Mouse (Mus musculus) cortical plate, adult 2 months (tissue): ENCODE data around the gene Hdac9.

ENCODE experiments used
- CTCF ChIP-seq: fragments of 200-500 bp; IDR thresholded peaks from 2 replicates; pipeline ENCODE4 v1.5.1; 2011; ENCODE audit warnings: mild to moderate bottlenecking, control low read depth, low read length; ENCODE audit not compliant: insufficient read depth; ENCODE audit errors: extremely low read depth
- POLR2A ChIP-seq: fragments of 200-500 bp; IDR thresholded peaks from 2 replicates; pipeline ENCODE4 v1.6.1; 2011; ENCODE audit warnings: mild to moderate bottlenecking, low read length, control low read depth; ENCODE audit not compliant: insufficient read depth; ENCODE audit errors: extremely low read depth

- TF ChIP-seq CTCF (no peak), POLR2A (no peak)
Observed at GRCm38 (mm10) chr12:34495940-34496339, 421.0 kb downstream of the Hdac9 start.
